In the genomic region with DNA sequence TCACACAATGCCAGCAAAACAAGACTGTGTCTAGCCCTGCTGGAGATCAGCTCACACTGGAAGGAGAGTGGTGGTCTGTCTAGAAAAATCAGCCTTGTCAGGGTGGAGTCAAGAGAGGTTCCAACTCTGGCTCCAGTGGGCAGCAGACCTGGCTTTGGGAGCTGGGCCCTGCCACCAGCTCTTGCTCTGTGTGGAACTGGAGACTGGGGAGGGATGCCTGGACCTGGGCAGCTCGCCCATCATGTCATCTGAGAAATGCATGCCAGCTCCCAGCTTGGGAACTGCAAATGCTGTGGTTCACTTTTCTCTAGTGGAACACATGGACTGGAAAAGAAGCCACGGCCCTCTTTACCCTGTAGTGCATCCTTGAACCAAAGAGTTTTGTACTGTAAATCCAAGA, we compare ENCODE assay signal across 13 mouse cellular contexts. TPM values are rescaled to one million over a fixed set of nuclear protein-coding genes. Genes with fewer than 3 reads are reported as not detected.
DNase-seq lines count a peak whose midpoint lies in the region; ATAC-seq and TF ChIP-seq lines count a peak whose summit lies in the region.
"Had no signal": no experiment of that assay in that cellular context is flagged by ENCODE, and none has a peak within 500 bp of the region (broad histone marks: within the 10 kb centered on the region; RNA-seq: fewer than 3 reads in every experiment).

No protein-coding gene starts in this region.

- no peaks in the 10 kb centered on the region for H3K36me3 ChIP-seq in heart, embryonic 16.5 days (ENCODE audit: control insufficient read depth, insufficient read depth)
- no peaks in the 10 kb centered on the region for H3K36me3 ChIP-seq in heart, adult 2 months (ENCODE audit: control insufficient read depth, insufficient read depth, low read length)
- H3K36me3 ChIP-seq: hindbrain, embryonic 10.5 days had no signal

- 57% methylated on average over 2 of the region's 2 CpGs for WGBS in heart, embryonic 16.5 days
- WGBS in heart, adult 2 months: 36% methylated on average over 2 of the region's 2 CpGs

- 0 out of 2 replicates have a peak, but pooled peaks have one; percentile 29 for ATAC-seq in heart, embryonic 16.5 days (replicated peaks; ENCODE audit: extremely low read depth, insufficient read depth, low FRiP score)

- H3K27me3 ChIP-seq in heart, embryonic 16.5 days (ENCODE audit: control insufficient read depth, insufficient read depth, low read length): no peaks in the 10 kb centered on the region
- no peaks in the 10 kb centered on the region for H3K27me3 ChIP-seq in heart, adult 2 months (ENCODE audit: control insufficient read depth, insufficient read depth, low read length)
- H3K27me3 ChIP-seq: limb, embryonic 15.5 days had no signal

- no peak overlapping the region for H3K4me2 ChIP-seq in heart, embryonic 16.5 days (ENCODE audit: low read depth, low read length)
- H3K4me2 ChIP-seq: limb, embryonic 15.5 days had no signal

- TF ChIP-seq POLR2A in heart, adult 2 months (IDR thresholded peaks at IDR 0.05; ENCODE audit: insufficient read depth, low read depth, low read length): no peak

- H3K9me3 ChIP-seq in heart, embryonic 16.5 days (replicated peaks; ENCODE audit: control insufficient read depth, low read length): no peaks in the 10 kb centered on the region
- H3K9me3 ChIP-seq: hindbrain, embryonic 10.5 days; limb, embryonic 15.5 days had no signal

- TF ChIP-seq EP300 in heart, adult 2 months (IDR thresholded peaks at IDR 0.05; ENCODE audit: insufficient read depth, low read depth, low read length): no peak

- no peak overlapping the region for H3K27ac ChIP-seq in heart, embryonic 16.5 days (ENCODE audit: low read length)
- H3K27ac ChIP-seq in heart, adult 2 months: no peak overlapping the region
- H3K27ac ChIP-seq in brown adipose tissue, adult 24 weeks (replicated peaks; ENCODE audit: low read depth, low read length): peak overlapping the region; percentile 57; the same call in 1 of the 2 replicates
- H3K27ac ChIP-seq: hindbrain, embryonic 10.5 days; kidney, postnatal 0 days; limb, embryonic 15.5 days had no signal

- intact Hi-C loops in heart, adult 2 months (cut with DNase I): loop anchor here (10.0 kb wide), 1 partner anchor 64 kb away; no protein-coding TSS in a partner anchor

- no peak overlapping the region for H3K9ac ChIP-seq in heart, embryonic 16.5 days (ENCODE audit: low read length)
- no peak overlapping the region for H3K9ac ChIP-seq in heart, adult 2 months (ENCODE audit: low read depth, low read length)
- H3K9ac ChIP-seq: limb, embryonic 15.5 days had no signal

- H3K79me2 ChIP-seq in heart, adult 2 months (replicated peaks; ENCODE audit: control insufficient read depth, insufficient read depth, low read length): no peaks in the 10 kb centered on the region

- no peak overlapping the region for H3K4me3 ChIP-seq in heart, embryonic 16.5 days (ENCODE audit: low read length)
- H3K4me3 ChIP-seq in heart, adult 2 months: no peak overlapping the region
- H3K4me3 ChIP-seq in brown adipose tissue, adult 24 weeks (ENCODE audit: insufficient read depth, low read depth, low read length): no peak overlapping the region
- H3K4me3 ChIP-seq: hindbrain, embryonic 10.5 days; limb, embryonic 15.5 days had no signal

- 0 out of 2 replicates have a peak, but pooled peaks cover 2% of the 10 kb centered on the region for H3K4me1 ChIP-seq in heart, embryonic 16.5 days (ENCODE audit: control insufficient read depth, insufficient read depth, low read length)
- H3K4me1 ChIP-seq in heart, adult 2 months (ENCODE audit: control insufficient read depth, insufficient read depth, low read length): peaks cover 1% of the 10 kb centered on the region; the same call in 1 of the 2 replicates
- H3K4me1 ChIP-seq in brown adipose tissue, adult 24 weeks (ENCODE audit: control insufficient read depth, insufficient read depth, insufficient read length, low read length): peaks cover 15% of the 10 kb centered on the region; the same call in 1 of the 2 replicates
- H3K4me1 ChIP-seq: hindbrain, embryonic 10.5 days had no signal

- no peak for TF ChIP-seq CTCF in heart, adult 2 months (IDR thresholded peaks at IDR 0.05)

- DNase-seq in heart, adult 2 months: no peak
- DNase-seq in 3T3-L1 (ENCODE audit: low read depth, low spot score): peak; percentile 33
- peak; percentile 84 to 87 for DNase-seq in cerebellum, postnatal 36 days
- no peak for DNase-seq in embryo, embryonic 11 days
- no peak for DNase-seq in lung, postnatal 25 days (ENCODE audit: low spot score)
- DNase-seq in natural killer cell, adult 2 months (ENCODE audit: low spot score in 2 of 2): no peak
- DNase-seq: layer of hippocampus, postnatal 36 days had no signal

RNA-seq across cellular contexts. Expression of a gene that starts 8.3 kb away (rescaled TPM):
- polyA plus RNA-seq in heart, embryonic 16.5 days (2015; fragmentation: Nextera tagmentation; extraction: Ambion mirVana): 125 and 161 TPM in 2 replicates
- 10 to 100 TPM; 23.4 to 26.9 TPM for total RNA-seq in heart, adult 2 months (2021)
- 40.4 and 60.4 TPM in 2 replicates for polyA plus RNA-seq in heart, adult 2 months (2012; rRNA removed)
- polyA plus RNA-seq in brown adipose tissue, adult 24 weeks (2012; ENCODE audit: insufficient read depth, insufficient read length, missing spikeins): 11.5 and 12.5 TPM in 2 replicates
- total RNA-seq: granulocyte monocyte progenitor cell, adult 5-6 weeks had no signal

Comparison
In these comparisons a context has a peak if more than half of its experiments do, and no peak if none do; other contexts are left out.
1. DNase-seq: peak in 3T3-L1 (single experiment) and cerebellum, postnatal 36 days (2 of 2); none in heart, adult 2 months (0 of 2), embryo, embryonic 11 days (single experiment), lung, postnatal 25 days (single experiment) and natural killer cell, adult 2 months (0 of 2).